Mouse (Mus musculus) erythroblast, embryonic 14.5 days (primary cell): ENCODE results near the gene Prmt7. TPM values are rescaled to one million over a fixed set of nuclear protein-coding genes. Genes with fewer than 3 reads are reported as not detected.

Source experiments
- H3K27me3 ChIP-seq: 2 replicates; pipeline ENCODE4 v1.6.1; 2012; ENCODE audit warnings: inconsistent platforms; ENCODE audit not compliant: control insufficient read depth
- H3K36me3 ChIP-seq: 2 replicates; pipeline ENCODE4 v1.6.1; 2012; ENCODE audit warnings: mild to moderate bottlenecking, inconsistent platforms; ENCODE audit not compliant: control insufficient read depth
- H3K4me1 ChIP-seq: 2 replicates; pipeline ENCODE4 v1.6.1; 2012; ENCODE audit warnings: inconsistent platforms; ENCODE audit not compliant: control insufficient read depth
- H3K4me3 ChIP-seq: replicated peaks from 2 replicates; pipeline ENCODE3; 2012; ENCODE audit warnings: moderate library complexity, mild to moderate bottlenecking, inconsistent platforms
- H3K9me3 ChIP-seq: 2 replicates; pipeline ENCODE4 v1.6.1; 2012; ENCODE audit warnings: low read length, inconsistent platforms, mixed read lengths; ENCODE audit not compliant: control insufficient read depth
- GATA1 ChIP-seq: IDR thresholded peaks from 2 replicates; pipeline ENCODE4 v1.6.1; 2012; ENCODE audit warnings: low read length, inconsistent platforms, mixed read lengths
- TAL1 ChIP-seq: IDR thresholded peaks from 3 replicates; pipeline ENCODE4 v1.6.1; 2012; ENCODE audit warnings: low read length, inconsistent platforms, mixed read lengths
- polyA plus RNA-seq: library from polyadenylated mRNA; stranded (reverse); fragments of >175 nt; gene quantifications from 2 replicates; pipeline ENCODE4 v1.2.3, GENCODE M21; 2012

Gene Prmt7
- polyA plus RNA-seq, 1 experiment: 0.36 TPM

- H3K4me3 ChIP-seq: no peak overlapping the region
- no peaks in the 10 kb centered on the region for H3K9me3 ChIP-seq
- TF ChIP-seq TAL1: no peak
- TF ChIP-seq GATA1: no peak
- peaks cover 90% of the 10 kb centered on the region for H3K36me3 ChIP-seq
- H3K27me3 ChIP-seq: no peaks in the 10 kb centered on the region
- H3K4me1 ChIP-seq: no peaks in the 10 kb centered on the region
These were observed 39.5 kb downstream of the Prmt7 start for GRCm38 (mm10) chr8:106250186-106250585.

GRCm38 (mm10) chr8:106258169-106258568 lies 47.4 kb downstream of the Prmt7 start:
- Histone ChIP-seq H3K36me3 (peaks cover 23% of the 10 kb centered on the region), H3K9me3 (no peaks in the 10 kb centered on the region), H3K27me3 (no peaks in the 10 kb centered on the region), H3K4me1 (no peaks in the 10 kb centered on the region), H3K4me3 (no peak overlapping the region)
- no peak for TF ChIP-seq TAL1
- no peak for TF ChIP-seq GATA1

GRCm38 (mm10) chr8:106259579-106260255 lies 49.0 kb downstream of the Prmt7 start:
- no peak for TF ChIP-seq TAL1
- no peak for TF ChIP-seq GATA1
- H3K9me3 ChIP-seq: no peaks in the 10 kb centered on the region
- H3K4me3 ChIP-seq: no peak overlapping the region
- no peaks in the 10 kb centered on the region for H3K27me3 ChIP-seq
- H3K36me3 ChIP-seq: peaks cover 8% of the 10 kb centered on the region; the same call in 1 of the 2 replicates
- no peaks in the 10 kb centered on the region for H3K4me1 ChIP-seq

GRCm38 (mm10) chr8:106260894-106261293 lies 50.2 kb downstream of the Prmt7 start:
- Histone ChIP-seq H3K4me1 (no peaks in the 10 kb centered on the region), H3K27me3 (no peaks in the 10 kb centered on the region), H3K36me3 (peaks cover 4% of the 10 kb centered on the region; the same call in 1 of the 2 replicates), H3K4me3 (no peak overlapping the region), H3K9me3 (no peaks in the 10 kb centered on the region)
- no peak for TF ChIP-seq GATA1
- no peak for TF ChIP-seq TAL1

GRCm38 (mm10) chr8:106262343-106262742 lies 51.6 kb downstream of the Prmt7 start:
- peaks cover 4% of the 10 kb centered on the region; the same call in 1 of the 2 replicates for H3K36me3 ChIP-seq
- H3K9me3 ChIP-seq: no peaks in the 10 kb centered on the region
- H3K4me3 ChIP-seq: no peak overlapping the region
- H3K4me1 ChIP-seq: no peaks in the 10 kb centered on the region
- no peak for TF ChIP-seq GATA1
- no peak for TF ChIP-seq TAL1
- no peaks in the 10 kb centered on the region for H3K27me3 ChIP-seq

- TF ChIP-seq TAL1 (no peak), GATA1 (no peak)
- Histone ChIP-seq H3K4me1 (no peaks in the 10 kb centered on the region), H3K4me3 (no peak overlapping the region), H3K9me3 (no peaks in the 10 kb centered on the region), H3K36me3 (peaks cover 2% of the 10 kb centered on the region; the same call in 1 of the 2 replicates), H3K27me3 (no peaks in the 10 kb centered on the region)
These were observed 53.2 kb downstream of the Prmt7 start for GRCm38 (mm10) chr8:106263928-106264327.

- H3K36me3 ChIP-seq: no peaks in the 10 kb centered on the region; the same call in 1 of the 2 replicates
- TF ChIP-seq GATA1 (no peak), TAL1 (no peak)
- no peaks in the 10 kb centered on the region for H3K9me3 ChIP-seq
- H3K27me3 ChIP-seq: no peaks in the 10 kb centered on the region
- H3K4me1 ChIP-seq: peaks cover 2% of the 10 kb centered on the region; the same call in 1 of the 2 replicates
- no peak overlapping the region for H3K4me3 ChIP-seq
These were observed 54.7 kb downstream of the Prmt7 start for GRCm38 (mm10) chr8:106265398-106265797.

- no peaks in the 10 kb centered on the region for H3K36me3 ChIP-seq
- H3K9me3 ChIP-seq: no peaks in the 10 kb centered on the region
- H3K27me3 ChIP-seq: no peaks in the 10 kb centered on the region
- H3K4me3 ChIP-seq: no peak overlapping the region
- TF ChIP-seq TAL1: no peak
- TF ChIP-seq GATA1: no peak
- peaks cover 2% of the 10 kb centered on the region; the same call in 1 of the 2 replicates for H3K4me1 ChIP-seq
These were observed 58.1 kb downstream of the Prmt7 start for GRCm38 (mm10) chr8:106268710-106269346.

- Histone ChIP-seq H3K9me3 (no peaks in the 10 kb centered on the region), H3K4me1 (peaks cover 2% of the 10 kb centered on the region; the same call in 1 of the 2 replicates), H3K36me3 (no peaks in the 10 kb centered on the region), H3K4me3 (no peak overlapping the region), H3K27me3 (no peaks in the 10 kb centered on the region)
- TF ChIP-seq GATA1 (no peak), TAL1 (no peak)
These were observed 60.1 kb downstream of the Prmt7 start for GRCm38 (mm10) chr8:106270804-106271203.
